Mouse (Mus musculus): ENCODE data around the gene Hoxc6. TPM values are rescaled to one million over a fixed set of nuclear protein-coding genes. Genes with fewer than 3 reads are reported as not detected.

Hoxc6 gene
- polyA plus RNA-seq, 1 experiment from 2014 or later, result 1.3 TPM

GRCm38 (mm10) chr15:103060341-103061130, 62.5 kb downstream of the Hoxc6 start:
- no peak overlapping the region for H3K4me3 ChIP-seq (ENCODE audit: low read depth, low read length)
- peak overlapping the region; percentile 78 for H3K27ac ChIP-seq (ENCODE audit: low read depth, low read length)
- peaks cover 89% of the 10 kb centered on the region for H3K27me3 ChIP-seq (replicated peaks; ENCODE audit: control insufficient read depth, insufficient read depth, low read length)
- DNase-seq (ENCODE audit: low spot score), result no peak
- ATAC-seq (replicated peaks; ENCODE audit: low FRiP score), result no peak
- no peaks in the 10 kb centered on the region for H3K4me1 ChIP-seq (replicated peaks; ENCODE audit: control insufficient read depth, insufficient read depth, low read length)
- H3K9me3 ChIP-seq (ENCODE audit: control insufficient read depth, low read length), result no peaks in the 10 kb centered on the region
- no peak overlapping the region for H3K9ac ChIP-seq (ENCODE audit: low read depth, low read length)
- WGBS, result 3% methylated on average over 36 of the region's 36 CpGs
- H3K36me3 ChIP-seq (ENCODE audit: control insufficient read depth, insufficient read depth, low read length), result no peaks in the 10 kb centered on the region
- peak overlapping the region; percentile 55 for H3K4me2 ChIP-seq

GRCm38 (mm10) chr15:103061131-103061825, 63.2 kb downstream of the Hoxc6 start:
- Histone ChIP-seq H3K27me3 (replicated peaks; ENCODE audit: control insufficient read depth, insufficient read depth, low read length) (peaks cover 92% of the 10 kb centered on the region), H3K27ac (ENCODE audit: low read depth, low read length) (peak overlapping the region; percentile 78; the same call in 1 of the 2 replicates), H3K4me2 (peak overlapping the region; percentile 55), H3K4me3 (ENCODE audit: low read depth, low read length) (no peak overlapping the region), H3K9me3 (ENCODE audit: control insufficient read depth, low read length) (no peaks in the 10 kb centered on the region), H3K9ac (ENCODE audit: low read depth, low read length) (no peak overlapping the region), H3K36me3 (ENCODE audit: control insufficient read depth, insufficient read depth, low read length) (no peaks in the 10 kb centered on the region), H3K4me1 (replicated peaks; ENCODE audit: control insufficient read depth, insufficient read depth, low read length) (no peaks in the 10 kb centered on the region)
- WGBS, result 3% methylated on average over 30 of the region's 30 CpGs
- no peak for DNase-seq (ENCODE audit: low spot score)
- ATAC-seq (replicated peaks; ENCODE audit: low FRiP score), result no peak

MicroRNAs encoded within 50 kb of the gene (microRNA counts, 519-probe panel; counts per million panel counts)
- microRNA mmu-miR-615-3p (not detected), microRNA mmu-miR-615-5p (not detected)

Small RNAs within 50 kb of the gene (microRNA-seq; reads per million reads assigned to microRNA genes)
- gene Mir196a-2 (ENCODE audit: borderline number of aligned reads), result 86.9 reads per million, percentile 47 among the genes with 10 or more reads in this experiment
- gene Mir615 (ENCODE audit: borderline number of aligned reads), result 1,039 reads per million, percentile 72 among the genes with 10 or more reads in this experiment

Other genes with a start within 250 kb of the Hoxc6 start
- not detected in 2 replicates for gene Hoxc13, start 77.2 kb upstream of the Hoxc6 start, polyA plus RNA-seq (2014; fragmentation: Nextera tagmentation; extraction: Ambion mirVana)
- gene Hoxc12, start 61.5 kb upstream of the Hoxc6 start, polyA plus RNA-seq (2014; fragmentation: Nextera tagmentation; extraction: Ambion mirVana), result not detected in 2 replicates
- not detected in 2 replicates for gene Hoxc11, start 43.8 kb upstream of the Hoxc6 start, polyA plus RNA-seq (2014; fragmentation: Nextera tagmentation; extraction: Ambion mirVana)
- 0.18 and 0.43 TPM in 2 replicates for gene Hoxc10, start 31.5 kb upstream of the Hoxc6 start, polyA plus RNA-seq (2014; fragmentation: Nextera tagmentation; extraction: Ambion mirVana)
- gene Hoxc5, start 30.8 kb upstream of the Hoxc6 start, polyA plus RNA-seq (2014; fragmentation: Nextera tagmentation; extraction: Ambion mirVana), result 4.1 and 5.3 TPM in 2 replicates
- gene Hoxc9, start 21.8 kb upstream of the Hoxc6 start, polyA plus RNA-seq (2014; fragmentation: Nextera tagmentation; extraction: Ambion mirVana), result 0.22 and 0.49 TPM in 2 replicates
- gene Hoxc8, start 7.7 kb upstream of the Hoxc6 start, polyA plus RNA-seq (2014; fragmentation: Nextera tagmentation; extraction: Ambion mirVana), result 1.3 and 1.9 TPM in 2 replicates
- gene Hoxc4, start 20.7 kb downstream of the Hoxc6 start, polyA plus RNA-seq (2014; fragmentation: Nextera tagmentation; extraction: Ambion mirVana), result 5.9 and 6.2 TPM in 2 replicates
- gene Smug1, start 168.8 kb downstream of the Hoxc6 start, polyA plus RNA-seq (2014; fragmentation: Nextera tagmentation; extraction: Ambion mirVana), result 12.8 and 13.3 TPM in 2 replicates
- 116 and 126 TPM in 2 replicates for gene Cbx5, start 241.6 kb downstream of the Hoxc6 start, polyA plus RNA-seq (2014; fragmentation: Nextera tagmentation; extraction: Ambion mirVana)
- gene Hnrnpa1, start 242.2 kb downstream of the Hoxc6 start, polyA plus RNA-seq (2014; fragmentation: Nextera tagmentation; extraction: Ambion mirVana), result 917 and 938 TPM in 2 replicates